9 mouse cellular contexts compared by ENCODE assay signal in genomic region chr17:56424726-56425583, GRCm38 (mm10). TPM values are rescaled to one million over a fixed set of nuclear protein-coding genes. Genes with fewer than 3 reads are reported as not detected.
DNase-seq lines count a peak whose midpoint lies in the region; ATAC-seq and TF ChIP-seq lines count a peak whose summit lies in the region.
"Had no signal": no experiment of that assay in that cellular context is flagged by ENCODE, and none has a peak within 500 bp of the region (broad histone marks: within the 10 kb centered on the region; RNA-seq: fewer than 3 reads in every experiment).

No protein-coding gene starts in this region.

- no peak for TF ChIP-seq CTCF in bone marrow macrophage, adult 2 months (IDR thresholded peaks at IDR 0.05; ENCODE audit: low read depth, low read length)
- TF ChIP-seq CTCF in intestine, postnatal 0 days (IDR thresholded peaks at IDR 0.05; ENCODE audit: low read depth) = no peak
- no peak for TF ChIP-seq CTCF in lung, adult 2 months (IDR thresholded peaks at IDR 0.05; ENCODE audit: insufficient read depth, low read length)

- TF ChIP-seq POLR2A in bone marrow macrophage, adult 2 months (IDR thresholded peaks at IDR 0.05; ENCODE audit: borderline replicate concordance, low read depth, low read length) = no peak
- TF ChIP-seq POLR2A in lung, adult 2 months (IDR thresholded peaks at IDR 0.05; ENCODE audit: borderline replicate concordance, extremely low read depth, low read depth, low read length) = no peak

- H3K4me1 ChIP-seq in ES-E14 (ENCODE audit: control insufficient read depth in 2 of 2, insufficient read depth in 2 of 2, low read length in 2 of 2, poor library complexity in 1 of 2) = peaks cover 2 to 17% of the 10 kb centered on the region in 2 experiments; a peak in 1 of 4 replicates
- 0 out of 2 replicates have a peak, but pooled peaks cover 3% of the 10 kb centered on the region for H3K4me1 ChIP-seq in bone marrow macrophage, adult 2 months (ENCODE audit: control insufficient read depth, insufficient read depth, low read length)
- peaks cover 24% of the 10 kb centered on the region for H3K4me1 ChIP-seq in forebrain, embryonic 13.5 days
- H3K4me1 ChIP-seq in intestine, postnatal 0 days (replicated peaks; ENCODE audit: control insufficient read depth, insufficient read depth, low read length) = no peaks in the 10 kb centered on the region
- no peaks in the 10 kb centered on the region for H3K4me1 ChIP-seq in lung, adult 2 months (ENCODE audit: control insufficient read depth, insufficient read depth, low read length)

- H3K9me3 ChIP-seq in ES-E14 (ENCODE audit: control insufficient read depth, insufficient read depth, low read depth, low read length) = no peaks in the 10 kb centered on the region
- no peaks in the 10 kb centered on the region for H3K9me3 ChIP-seq in forebrain, embryonic 13.5 days (replicated peaks)
- no peaks in the 10 kb centered on the region for H3K9me3 ChIP-seq in intestine, postnatal 0 days (ENCODE audit: control insufficient read depth)

- peak; percentile 52 for ATAC-seq in forebrain, embryonic 13.5 days
- peak; percentile 66 for ATAC-seq in intestine, postnatal 0 days

- H3K27ac ChIP-seq in ES-E14 (ENCODE audit: insufficient read depth, low read depth, low read length, poor library complexity, severe bottlenecking) = no peak overlapping the region; the same call in 1 of the 2 replicates
- no peak overlapping the region for H3K27ac ChIP-seq in bone marrow macrophage, adult 2 months (ENCODE audit: insufficient read depth, low read depth, low read length)
- H3K27ac ChIP-seq in forebrain, embryonic 13.5 days = peak overlapping the region; percentile 62; the same call in 1 of the 2 replicates
- no peak overlapping the region for H3K27ac ChIP-seq in intestine, postnatal 0 days (ENCODE audit: low read depth, low read length)
- H3K27ac ChIP-seq: macrophage had no signal

- in situ Hi-C loops in ES-E14 (cut with MboI; ENCODE audit: low sequenced_read_pairs in 2 of 2, unreplicated experiment in 2 of 2) = no loop called here

- DNase-seq in ES-E14 (ENCODE audit: low read depth, low spot score) = peak; percentile 71
- DNase-seq in lung, adult 2 months = peak; percentile 63
- DNase-seq in ovary, postnatal 10 days (ENCODE audit: low spot score) = peak; percentile 22
- peak; percentile 82 for DNase-seq in yolk sac, embryonic 10.5 days (ENCODE audit: low spot score)
- DNase-seq in right cerebral cortex, adult 2 months (ENCODE audit: low spot score in 2 of 2) = no peak

- H3K36me3 ChIP-seq in ES-E14 (ENCODE audit: control insufficient read depth, insufficient read depth, low read length, poor library complexity, severe bottlenecking) = peaks cover 36% of the 10 kb centered on the region; the same call in 1 of the 2 replicates
- H3K36me3 ChIP-seq in forebrain, embryonic 13.5 days (ENCODE audit: poor library complexity, severe bottlenecking) = peaks cover 98% of the 10 kb centered on the region
- H3K36me3 ChIP-seq in intestine, postnatal 0 days (ENCODE audit: control insufficient read depth, insufficient read depth) = peaks cover 36% of the 10 kb centered on the region

- H3K9ac ChIP-seq in ES-E14 (ENCODE audit: insufficient read depth, low read depth, low read length, poor library complexity, severe bottlenecking) = peak overlapping the region; percentile 84
- peak overlapping the region; percentile 65 for H3K9ac ChIP-seq in forebrain, embryonic 13.5 days
- H3K9ac ChIP-seq in intestine, postnatal 0 days (ENCODE audit: low read depth, low read length) = peak overlapping the region; percentile 45

- WGBS in forebrain, embryonic 13.5 days = 15% methylated on average over 68 of the region's 77 CpGs
- WGBS in intestine, postnatal 0 days = 20% methylated on average over 68 of the region's 77 CpGs
- WGBS in lung, adult 2 months = 31% methylated on average over 74 of the region's 77 CpGs

- peak overlapping the region; percentile 59 to 89 for H3K4me3 ChIP-seq in ES-E14 (ENCODE audit: insufficient read depth in 1 of 2, low read depth in 1 of 2, low read length in 2 of 2, poor library complexity in 1 of 2, severe bottlenecking in 1 of 2)
- H3K4me3 ChIP-seq in bone marrow macrophage, adult 2 months (ENCODE audit: insufficient read depth, low read length) = 0 out of 2 replicates have a peak overlapping the region, but pooled peaks have one; percentile 19
- peak overlapping the region; percentile 29 for H3K4me3 ChIP-seq in forebrain, embryonic 13.5 days
- peak overlapping the region; percentile 45 for H3K4me3 ChIP-seq in intestine, postnatal 0 days (ENCODE audit: low read depth, low read length)
- H3K4me3 ChIP-seq in lung, adult 2 months (replicated peaks; ENCODE audit: extremely low read depth, low read depth, low read length) = peak overlapping the region; percentile 47

- no peaks in the 10 kb centered on the region for H3K27me3 ChIP-seq in forebrain, embryonic 13.5 days
- H3K27me3 ChIP-seq in intestine, postnatal 0 days (replicated peaks; ENCODE audit: control insufficient read depth, insufficient read depth, low read length) = no peaks in the 10 kb centered on the region

- peak overlapping the region; percentile 59 for H3K4me2 ChIP-seq in forebrain, embryonic 13.5 days
- peak overlapping the region; percentile 90 for H3K4me2 ChIP-seq in intestine, postnatal 0 days (replicated peaks; ENCODE audit: low read depth)

TF ChIP-seq in ES-E14, 5 proteins besides CTCF, POLR2A, EP300 and RAD21:
- no peak for TF ChIP-seq ZC3H11A (IDR thresholded peaks at IDR 0.05; ENCODE audit: borderline replicate concordance, low read depth, low read length)
- TF ChIP-seq HCFC1 (IDR thresholded peaks at IDR 0.05; ENCODE audit: borderline replicate concordance, insufficient read depth, low read length) = no peak
- no peak for TF ChIP-seq ZNF384 (IDR thresholded peaks at IDR 0.05; ENCODE audit: low read depth, low read length)
- no peak for TF ChIP-seq CHD2 (IDR thresholded peaks at IDR 0.05; ENCODE audit: low read depth, low read length)
- TF ChIP-seq MAFK (IDR thresholded peaks at IDR 0.05; ENCODE audit: insufficient read depth, low read depth, low read length) = no peak

RNA-seq across cellular contexts. Expression of gene Ptprs, which starts 51.3 kb away (rescaled TPM):
- total RNA-seq in ES-E14 (2012; rRNA removed) = 128 and 197 TPM in 2 replicates
- 75.2 and 77.2 TPM in 2 replicates for polyA plus RNA-seq in bone marrow macrophage, adult 2 months (2012; ENCODE audit: insufficient read depth, insufficient read length, missing spikeins)
- 276 and 292 TPM in 2 replicates for polyA plus RNA-seq in forebrain, embryonic 13.5 days (2015; fragmentation: Nextera tagmentation; extraction: Ambion mirVana)
- 15.2 and 15.7 TPM in 2 replicates for polyA plus RNA-seq in intestine, postnatal 0 days (2015; fragmentation: Nextera tagmentation; extraction: Ambion mirVana)
- polyA plus RNA-seq in lung, adult 2 months (2012; rRNA removed) = 128 and 171 TPM in 2 replicates

Comparison
In these comparisons a context has a peak if more than half of its experiments do, and no peak if none do; other contexts are left out.
1. DNase-seq: peak in ES-E14 (single experiment), lung, adult 2 months (single experiment), ovary, postnatal 10 days (single experiment) and yolk sac, embryonic 10.5 days (single experiment); none in right cerebral cortex, adult 2 months (0 of 2).
2. H3K4me3 ChIP-seq: peak in every context shown above with its lines; median percentile 74 in ES-E14; 47 in lung, adult 2 months; 45 in intestine, postnatal 0 days; 29 in forebrain, embryonic 13.5 days; 19 in bone marrow macrophage, adult 2 months.
3. Peak in every context shown above with its lines, with median percentiles within 50 percentile points of each other: H3K9ac ChIP-seq.